Mouse (Mus musculus) testis, adult 2 months (tissue): Measurements from ENCODE around the gene Trim40.

Experiments used
- CTCF ChIP-seq: fragments of 200-500 bp; IDR thresholded peaks from 2 replicates; pipeline ENCODE4 v1.5.1; 2012; ENCODE audit warnings: low read depth, mild to moderate bottlenecking, inconsistent platforms, low read length, moderate library complexity; ENCODE audit not compliant: control insufficient read depth, insufficient read depth, insufficient replicate concordance
- POLR2A ChIP-seq: fragments of 200-500 bp; IDR thresholded peaks from 2 replicates; pipeline ENCODE4 v1.6.1; 2012; ENCODE audit warnings: low read depth, mild to moderate bottlenecking, inconsistent platforms, low read length, moderate library complexity; ENCODE audit not compliant: control insufficient read depth

- no peak for TF ChIP-seq POLR2A
- TF ChIP-seq CTCF, result no peak
Measured at GRCm38 (mm10) chr17:36855484-36855883, 34.4 kb downstream of the Trim40 start.
